Mouse (Mus musculus) lung, embryonic 16.5 days (tissue): ENCODE measurements around the gene Pin1rt1. TPM values are rescaled to one million over a fixed set of nuclear protein-coding genes. Genes with fewer than 3 reads are reported as not detected.

Experiments used
- ATAC-seq: fragments of 200-750 bp; cut with Nextera tagmentation; 2 replicates; pipeline ENCODE4 v1.8.0; 2017; ENCODE audit warnings: low read depth, mild to moderate bottlenecking, moderate library complexity
- H3K27ac ChIP-seq: fragments of 300-500 bp; sonication (generic); 2 replicates; pipeline ENCODE4 v1.5.1; 2014; ENCODE audit warnings: mild to moderate bottlenecking, control low read depth, low read length
- H3K27me3 ChIP-seq: fragments of 300-500 bp; sonication (generic); 2 replicates; pipeline ENCODE4 v1.6.1; 2014; ENCODE audit warnings: low read depth, low read length, mixed read lengths; ENCODE audit not compliant: control insufficient read depth, insufficient read depth
- H3K36me3 ChIP-seq: fragments of 300-500 bp; sonication (generic); 2 replicates; pipeline ENCODE4 v1.6.1; 2014; ENCODE audit warnings: low read length; ENCODE audit not compliant: control insufficient read depth, insufficient read depth
- H3K4me1 ChIP-seq: fragments of 300-500 bp; sonication (generic); replicated peaks from 2 replicates; pipeline ENCODE4 v1.6.1; 2014; ENCODE audit warnings: low read length, mixed read lengths; ENCODE audit not compliant: control insufficient read depth, insufficient read depth
- H3K4me2 ChIP-seq: fragments of 300-500 bp; sonication (generic); 2 replicates; pipeline ENCODE4 v1.6.1; 2014; ENCODE audit warnings: low read depth, low read length, control low read depth
- H3K4me3 ChIP-seq: fragments of 300-500 bp; sonication (generic); 2 replicates; pipeline ENCODE4 v1.5.1; 2014; ENCODE audit warnings: mild to moderate bottlenecking, low read length, control low read depth
- H3K9ac ChIP-seq: fragments of 300-500 bp; sonication (generic); 2 replicates; pipeline ENCODE4 v1.6.1; 2014; ENCODE audit warnings: low read length, control low read depth
- H3K9me3 ChIP-seq: fragments of 300-500 bp; sonication (generic); 2 replicates; pipeline ENCODE4 v1.6.1; 2016; ENCODE audit warnings: low read length; ENCODE audit not compliant: control insufficient read depth
- WGBS: fragments of 180-500 bp; shearing (Covaris S2); extraction: QIAGEN DNeasy Blood & Tissue Kit; methylation state at CpG from one replicate; pipeline ENCODE4 v1.1.7; 2014; 5-methylcytosine and 5-hydroxymethylcytosine counted together
- polyA plus RNA-seq: library from polyadenylated mRNA; unstranded; fragments of >200 nt; fragmentation: Nextera tagmentation; extraction: Ambion mirVana; gene quantifications from 2 replicates; pipeline ENCODE4 v1.2.1, GENCODE M21; 2015

The Pin1rt1 gene
- polyA plus RNA-seq, 1 experiment from 2014 or later: 0.21 TPM

- Histone ChIP-seq H3K4me1 (no peaks in the 10 kb centered on the region), H3K27ac (no peak overlapping the region), H3K4me3 (no peak overlapping the region), H3K27me3 (no peaks in the 10 kb centered on the region), H3K4me2 (no peak overlapping the region), H3K9me3 (no peaks in the 10 kb centered on the region), H3K36me3 (no peaks in the 10 kb centered on the region), H3K9ac (no peak overlapping the region)
- no peak for ATAC-seq
- 50% methylated on average over 3 of the region's 3 CpGs for WGBS
Observed at GRCm38 (mm10) chr2:104704355-104704754, 11.8 kb downstream of the Pin1rt1 start.

- no peak for ATAC-seq
Observed at GRCm38 (mm10) chr2:104703158-104703557, 13.0 kb downstream of the Pin1rt1 start.

GRCm38 (mm10) chr2:104699659-104700058, 16.5 kb downstream of the Pin1rt1 start:
- H3K36me3 ChIP-seq: no peaks in the 10 kb centered on the region
- no peak for ATAC-seq
- no peak overlapping the region for H3K27ac ChIP-seq
- H3K9ac ChIP-seq: no peak overlapping the region
- no peaks in the 10 kb centered on the region for H3K27me3 ChIP-seq
- H3K4me2 ChIP-seq: no peak overlapping the region
- 86% methylated on average over 11 of the region's 11 CpGs for WGBS
- no peak overlapping the region for H3K4me3 ChIP-seq
- H3K9me3 ChIP-seq: no peaks in the 10 kb centered on the region
- H3K4me1 ChIP-seq: no peaks in the 10 kb centered on the region

More at GRCm38 (mm10) chr2:104703158-104703557, 13.0 kb downstream of the Pin1rt1 start:
- no peak overlapping the region for H3K9ac ChIP-seq
- H3K36me3 ChIP-seq: no peaks in the 10 kb centered on the region
- WGBS: 78% methylated on average over 3 of the region's 3 CpGs
- no peaks in the 10 kb centered on the region for H3K9me3 ChIP-seq
- no peaks in the 10 kb centered on the region for H3K4me1 ChIP-seq
- H3K27me3 ChIP-seq: no peaks in the 10 kb centered on the region
- H3K27ac ChIP-seq: no peak overlapping the region
- H3K4me2 ChIP-seq: no peak overlapping the region
- no peak overlapping the region for H3K4me3 ChIP-seq

GRCm38 (mm10) chr2:104692551-104692950, 23.6 kb downstream of the Pin1rt1 start:
- no peak overlapping the region for H3K4me3 ChIP-seq
- WGBS: 35% methylated on average over 2 of the region's 2 CpGs
- no peak for ATAC-seq
- H3K4me2 ChIP-seq: no peak overlapping the region
- H3K27me3 ChIP-seq: no peaks in the 10 kb centered on the region
- H3K9me3 ChIP-seq: no peaks in the 10 kb centered on the region
- no peaks in the 10 kb centered on the region for H3K36me3 ChIP-seq
- no peaks in the 10 kb centered on the region for H3K4me1 ChIP-seq
- no peak overlapping the region for H3K9ac ChIP-seq
- H3K27ac ChIP-seq: no peak overlapping the region

GRCm38 (mm10) chr2:104690720-104691119, 25.5 kb downstream of the Pin1rt1 start:
- H3K27me3 ChIP-seq: no peaks in the 10 kb centered on the region
- no peak overlapping the region for H3K9ac ChIP-seq
- no peaks in the 10 kb centered on the region for H3K36me3 ChIP-seq
- no peak overlapping the region for H3K4me3 ChIP-seq
- ATAC-seq: no peak
- 74% methylated on average over 4 of the region's 4 CpGs for WGBS
- no peak overlapping the region for H3K27ac ChIP-seq
- H3K4me2 ChIP-seq: no peak overlapping the region
- no peaks in the 10 kb centered on the region for H3K9me3 ChIP-seq
- H3K4me1 ChIP-seq: no peaks in the 10 kb centered on the region

GRCm38 (mm10) chr2:104688724-104689123, 27.5 kb downstream of the Pin1rt1 start:
- 75% methylated on average over 8 of the region's 8 CpGs for WGBS

GRCm38 (mm10) chr2:104688321-104688720, 27.9 kb downstream of the Pin1rt1 start:
- 67% methylated on average over 3 of the region's 3 CpGs for WGBS
- H3K4me2 ChIP-seq: no peak overlapping the region

More at GRCm38 (mm10) chr2:104688724-104689123, 27.5 kb downstream of the Pin1rt1 start:
- Histone ChIP-seq H3K4me3 (no peak overlapping the region), H3K9me3 (0 out of 2 replicates have a peak, but pooled peaks cover 2% of the 10 kb centered on the region), H3K27ac (no peak overlapping the region), H3K36me3 (no peaks in the 10 kb centered on the region), H3K27me3 (no peaks in the 10 kb centered on the region), H3K9ac (no peak overlapping the region), H3K4me2 (no peak overlapping the region), H3K4me1 (no peaks in the 10 kb centered on the region)
- no peak for ATAC-seq

GRCm38 (mm10) chr2:104687261-104687660, 28.9 kb downstream of the Pin1rt1 start:
- H3K27me3 ChIP-seq: no peaks in the 10 kb centered on the region
- no peak overlapping the region for H3K4me2 ChIP-seq
- no peak for ATAC-seq
- no peak overlapping the region for H3K27ac ChIP-seq
- H3K4me1 ChIP-seq: no peaks in the 10 kb centered on the region
- 56% methylated on average over 3 of the region's 3 CpGs for WGBS
- no peaks in the 10 kb centered on the region for H3K36me3 ChIP-seq
- no peak overlapping the region for H3K9ac ChIP-seq
- H3K9me3 ChIP-seq: 0 out of 2 replicates have a peak, but pooled peaks cover 3% of the 10 kb centered on the region
- no peak overlapping the region for H3K4me3 ChIP-seq

More at GRCm38 (mm10) chr2:104688321-104688720, 27.9 kb downstream of the Pin1rt1 start:
- H3K4me3 ChIP-seq: no peak overlapping the region
- no peaks in the 10 kb centered on the region for H3K27me3 ChIP-seq
- H3K36me3 ChIP-seq: no peaks in the 10 kb centered on the region
- no peaks in the 10 kb centered on the region for H3K4me1 ChIP-seq
- H3K9ac ChIP-seq: no peak overlapping the region
- H3K9me3 ChIP-seq: 0 out of 2 replicates have a peak, but pooled peaks cover 3% of the 10 kb centered on the region
- no peak for ATAC-seq
- no peak overlapping the region for H3K27ac ChIP-seq

GRCm38 (mm10) chr2:104685418-104685817, 30.8 kb downstream of the Pin1rt1 start:
- Histone ChIP-seq H3K4me3 (no peak overlapping the region), H3K36me3 (no peaks in the 10 kb centered on the region), H3K9me3 (0 out of 2 replicates have a peak, but pooled peaks cover 3% of the 10 kb centered on the region), H3K27ac (no peak overlapping the region), H3K27me3 (no peaks in the 10 kb centered on the region), H3K9ac (no peak overlapping the region), H3K4me1 (no peaks in the 10 kb centered on the region), H3K4me2 (no peak overlapping the region)
- WGBS: 3% methylated on average over 13 of the region's 13 CpGs
- peak; percentile 90 for ATAC-seq

GRCm38 (mm10) chr2:104684771-104685170, 31.4 kb downstream of the Pin1rt1 start:
- Histone ChIP-seq H3K27ac (no peak overlapping the region), H3K36me3 (no peaks in the 10 kb centered on the region), H3K27me3 (no peaks in the 10 kb centered on the region), H3K4me3 (no peak overlapping the region), H3K9me3 (0 out of 2 replicates have a peak, but pooled peaks cover 3% of the 10 kb centered on the region), H3K4me2 (no peak overlapping the region), H3K4me1 (no peaks in the 10 kb centered on the region), H3K9ac (no peak overlapping the region)
- 87% methylated on average over 4 of the region's 4 CpGs for WGBS
- no peak for ATAC-seq
